Mouse (Mus musculus) heart, postnatal 10 days (tissue): Measurements from ENCODE around the gene Cpne8. TPM values are rescaled to one million over a fixed set of nuclear protein-coding genes. Genes with fewer than 3 reads are reported as not detected.

Experiments
- DNase-seq, 2 experiments: peaks; one replicate each; pipeline ENCODE4 v3.0.0; 2021
- intact Hi-C: fragments of 180-260 bp; cut with DNase I; formaldehyde crosslinking; loops from one replicate; pipeline ENCODE4 v1.15.1; 2025
- total RNA-seq, 2 experiments: library from RNA; stranded (reverse); gene quantifications; 2 replicates each; pipeline ENCODE4 v1.2.3; 2021

Gene Cpne8
- total RNA-seq = 10 to 100 TPM in 1 of 2 experiments, 1 to 10 TPM in 1; 8.7 to 10.2 TPM

GRCm38 (mm10) chr15:90678985-90679759 is at the start of gene Cpne8:
Gene Cpne8, minus strand, starts transcription at chr15:90679432.
- peak; percentile 71 to 74 for DNase-seq
- intact Hi-C loops = loop anchor here (2.0 kb wide), 1 partner anchor 428 kb away; no protein-coding TSS in a partner anchor

GRCm38 (mm10) chr15:90717717-90718116 is 38.5 kb upstream of the Cpne8 start:
- intact Hi-C loops = no loop called here
- no peak for DNase-seq

GRCm38 (mm10) chr15:90709296-90709695 is 30.1 kb upstream of the Cpne8 start:
- intact Hi-C loops = no loop called here
- no peak for DNase-seq

- intact Hi-C loops = no loop called here
- DNase-seq = no peak
Observed at GRCm38 (mm10) chr15:90704314-90704713, 25.1 kb upstream of the Cpne8 start.

- DNase-seq = no peak
- intact Hi-C loops = no loop called here
Observed at GRCm38 (mm10) chr15:90703502-90704232, 24.4 kb upstream of the Cpne8 start.

DNA sequence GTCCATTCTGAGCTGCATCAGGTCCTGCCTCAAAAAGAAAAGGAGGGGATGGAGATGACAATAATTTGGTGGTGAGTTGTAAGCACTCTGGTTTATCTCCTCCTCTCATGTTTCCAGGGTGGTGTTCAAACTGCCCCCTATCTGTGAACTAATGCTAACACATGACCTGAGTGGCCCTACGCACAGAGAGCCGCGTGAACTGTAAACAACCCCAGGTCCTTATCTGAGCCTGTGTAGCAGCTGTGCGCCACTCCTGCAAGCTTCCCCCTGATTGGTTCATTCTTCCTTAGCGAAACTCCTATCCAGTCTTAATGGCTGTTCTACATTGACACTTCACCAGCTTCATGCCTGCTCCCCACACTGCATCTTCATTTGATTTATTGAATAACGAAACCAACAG is 7.5 kb upstream of the Cpne8 start:
- intact Hi-C loops = no loop called here
- DNase-seq = no peak

- intact Hi-C loops = loop anchor here (1.0 to 5.0 kb wide), 3 partner anchors 161 to 429 kb away; no protein-coding TSS in a partner anchor
- DNase-seq = peak; percentile 70 to 76
Observed at GRCm38 (mm10) chr15:90679760-90680579, 738 bp upstream of the Cpne8 start.

- DNase-seq = peak; percentile 32 to 40
- intact Hi-C loops = loop anchor here (2.0 kb wide), 1 partner anchor 428 kb away; no protein-coding TSS in a partner anchor
Observed at GRCm38 (mm10) chr15:90678488-90678887, 744 bp downstream of the Cpne8 start.

GRCm38 (mm10) chr15:90669494-90669893 is 9.7 kb downstream of the Cpne8 start:
- intact Hi-C loops = no loop called here
- DNase-seq = no peak

- intact Hi-C loops = no loop called here
- no peak for DNase-seq
Observed at GRCm38 (mm10) chr15:90666893-90667292, 12.3 kb downstream of the Cpne8 start.

GRCm38 (mm10) chr15:90664615-90665014 is 14.6 kb downstream of the Cpne8 start:
- intact Hi-C loops = no loop called here
- DNase-seq = no peak

- no peak for DNase-seq
- intact Hi-C loops = no loop called here
Observed at GRCm38 (mm10) chr15:90663631-90664030, 15.6 kb downstream of the Cpne8 start.

DNA sequence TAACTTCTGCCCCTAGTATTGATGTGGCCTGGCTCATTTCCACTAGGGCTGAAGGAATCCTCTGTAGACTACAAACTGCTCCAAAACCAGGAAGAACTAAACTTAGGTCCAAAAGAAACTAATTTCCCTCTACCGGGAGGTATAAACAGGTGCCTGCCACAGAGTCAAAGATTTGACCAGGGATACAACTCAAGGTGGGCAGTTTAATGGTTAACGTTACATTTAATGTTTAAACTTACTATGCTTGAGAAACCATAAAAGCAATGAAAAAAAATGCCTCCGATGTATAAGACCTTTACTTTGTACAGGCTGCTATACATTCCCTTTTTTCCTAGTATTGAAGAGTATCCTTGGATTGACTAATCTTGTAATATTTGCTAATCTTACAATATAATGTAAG is 18.5 kb downstream of the Cpne8 start:
- intact Hi-C loops = no loop called here
- DNase-seq = no peak

GRCm38 (mm10) chr15:90658053-90658452 is 21.2 kb downstream of the Cpne8 start:
- intact Hi-C loops = no loop called here

DNA sequence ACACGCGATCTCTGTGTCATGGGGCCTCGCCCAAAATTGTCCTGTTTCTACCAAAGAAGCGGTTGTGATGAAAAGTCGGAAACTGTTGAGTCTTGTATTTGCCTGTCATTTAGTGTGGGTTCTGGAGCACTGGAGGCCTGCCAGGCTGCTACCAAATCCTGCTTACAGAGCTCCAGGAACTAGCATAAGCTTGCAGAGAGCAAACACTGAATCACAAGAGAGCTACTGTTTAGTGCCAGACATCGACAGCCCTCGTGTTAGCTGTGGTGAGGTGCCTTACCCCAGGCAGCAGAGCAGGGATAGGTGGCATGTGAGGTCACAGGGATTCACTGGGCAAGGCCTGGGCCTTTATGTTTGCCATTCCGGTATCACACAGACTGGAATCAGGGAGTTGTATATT is 22.7 kb downstream of the Cpne8 start:
- intact Hi-C loops = no loop called here
- DNase-seq = no peak

More at GRCm38 (mm10) chr15:90658053-90658452, 21.2 kb downstream of the Cpne8 start:
- no peak for DNase-seq

- no peak for DNase-seq
- intact Hi-C loops = no loop called here
Observed at GRCm38 (mm10) chr15:90647011-90647577, 32.1 kb downstream of the Cpne8 start.

GRCm38 (mm10) chr15:90646326-90646725 is 32.9 kb downstream of the Cpne8 start:
- no peak for DNase-seq
- intact Hi-C loops = no loop called here

GRCm38 (mm10) chr15:90645828-90646227 is 33.4 kb downstream of the Cpne8 start:
- intact Hi-C loops = no loop called here
- no peak for DNase-seq

GRCm38 (mm10) chr15:90624201-90624600 is 55.0 kb downstream of the Cpne8 start:
- intact Hi-C loops = no loop called here
- no peak for DNase-seq

- intact Hi-C loops = no loop called here
- DNase-seq = no peak
Observed at GRCm38 (mm10) chr15:90622005-90622404, 57.2 kb downstream of the Cpne8 start.

DNA sequence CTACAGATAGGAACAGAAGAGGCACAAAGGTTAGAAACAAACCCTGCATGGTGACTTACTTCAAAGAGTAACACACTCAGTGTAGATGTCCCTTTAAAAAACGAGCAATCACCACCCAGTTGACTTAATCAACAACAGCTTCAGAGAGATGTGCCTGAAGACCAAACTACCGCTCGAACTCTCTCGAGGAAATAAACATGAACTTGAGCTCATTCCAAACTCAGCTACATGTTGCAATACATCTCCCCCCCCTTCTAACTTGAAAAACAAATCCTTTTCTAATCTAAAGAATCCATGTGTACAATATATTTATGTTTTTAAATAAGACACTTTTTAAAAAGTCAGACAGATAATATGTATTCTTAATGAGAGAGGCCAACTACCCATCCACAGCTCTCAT is 59.5 kb downstream of the Cpne8 start:
- DNase-seq = no peak
- intact Hi-C loops = no loop called here
